Mouse (Mus musculus) hindbrain, embryonic 15.5 days (tissue): ENCODE results near the gene Myh7. TPM values are rescaled to one million over a fixed set of nuclear protein-coding genes. Genes with fewer than 3 reads are reported as not detected.

Source experiments
- ATAC-seq: fragments of 200-750 bp; cut with Nextera tagmentation; 2 replicates; pipeline ENCODE4 v1.8.0; 2017; ENCODE audit warnings: low read depth, moderate number of reproducible peaks, moderate TSS enrichment; ENCODE audit not compliant: low FRiP score
- H3K27ac ChIP-seq: fragments of 300-500 bp; sonication (generic); replicated peaks from 2 replicates; pipeline ENCODE4 v1.5.1; 2015; ENCODE audit warnings: mild to moderate bottlenecking, inconsistent platforms
- H3K27me3 ChIP-seq: fragments of 300-500 bp; sonication (generic); 2 replicates; pipeline ENCODE4 v1.6.1; 2015; ENCODE audit warnings: control low read depth, inconsistent platforms
- H3K36me3 ChIP-seq: fragments of 300-500 bp; sonication (generic); 2 replicates; pipeline ENCODE4 v1.6.1; 2015; ENCODE audit warnings: control low read depth, inconsistent platforms
- H3K4me1 ChIP-seq: fragments of 300-500 bp; sonication (generic); replicated peaks from 2 replicates; pipeline ENCODE4 v1.6.1; 2015; ENCODE audit warnings: control low read depth, inconsistent platforms
- H3K4me2 ChIP-seq: fragments of 300-500 bp; sonication (generic); 2 replicates; pipeline ENCODE4 v1.6.1; 2015; ENCODE audit warnings: moderate library complexity, mild to moderate bottlenecking, inconsistent platforms
- H3K4me3 ChIP-seq: fragments of 300-500 bp; sonication (generic); 2 replicates; pipeline ENCODE4 v1.5.1; 2015; ENCODE audit warnings: mild to moderate bottlenecking, inconsistent platforms
- H3K9ac ChIP-seq: fragments of 300-500 bp; sonication (generic); 2 replicates; pipeline ENCODE4 v1.6.1; 2015; ENCODE audit warnings: inconsistent platforms
- H3K9me3 ChIP-seq: fragments of 300-500 bp; sonication (generic); 2 replicates; pipeline ENCODE4 v1.6.1; 2016; ENCODE audit warnings: control low read depth, inconsistent platforms
- WGBS: fragments of 180-500 bp; shearing (Covaris S2); methylation state at CpG from one replicate; pipeline ENCODE4 v1.1.7; 2015; 5-methylcytosine and 5-hydroxymethylcytosine counted together
- polyA plus RNA-seq: library from polyadenylated mRNA; unstranded; fragments of >200 nt; fragmentation: Nextera tagmentation; extraction: Ambion mirVana; gene quantifications from 2 replicates; pipeline ENCODE4 v1.2.1, GENCODE M21; 2015

Gene Myh7
- polyA plus RNA-seq, 1 experiment from 2014 or later: 9.0 TPM

DNA sequence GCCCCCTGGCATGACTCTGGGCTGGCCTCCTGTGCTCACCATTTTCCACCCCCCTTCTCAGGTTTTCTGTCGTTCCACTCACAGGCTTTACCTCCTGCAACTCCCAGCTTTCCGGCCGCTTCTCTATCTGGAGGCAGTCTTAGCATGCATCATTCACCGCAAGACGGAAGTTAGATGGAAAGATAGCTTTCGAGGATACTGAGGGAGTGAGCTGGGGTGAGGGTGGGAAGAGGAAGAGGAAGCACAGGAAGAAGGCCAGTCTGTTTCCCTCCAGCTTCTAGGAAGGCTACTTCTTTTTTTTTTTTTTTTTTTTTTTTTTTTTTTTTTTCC, 57.6 kb downstream of the Myh7 start:
- no peak for ATAC-seq
- no peak overlapping the region for H3K4me3 ChIP-seq
- H3K27ac ChIP-seq: peak overlapping the region; percentile 73
- H3K27me3 ChIP-seq: no peaks in the 10 kb centered on the region
- H3K4me2 ChIP-seq: peak overlapping the region; percentile 37
- 0 out of 2 replicates have a peak overlapping the region, but pooled peaks have one; percentile 10 for H3K9ac ChIP-seq
- peaks cover 28% of the 10 kb centered on the region for H3K4me1 ChIP-seq
- H3K9me3 ChIP-seq: no peaks in the 10 kb centered on the region
- no peaks in the 10 kb centered on the region for H3K36me3 ChIP-seq
- WGBS: 53% methylated on average over 6 of the region's 6 CpGs

GRCm38 (mm10) chr14:54935904-54936830, 58.3 kb downstream of the Myh7 start, which contains the start of gene Cmtm5:
Gene Cmtm5 (plus strand): TSS chr14:54936261.
- peak within 1 kb of the TSS; percentile 73 for H3K27ac ChIP-seq
- H3K4me1 ChIP-seq: peaks cover 28% of the 10 kb centered on the region
- H3K9me3 ChIP-seq: no peaks in the 10 kb centered on the region
- ATAC-seq: peak; percentile 67
- H3K4me2 ChIP-seq: peak within 1 kb of the TSS; percentile 37
- H3K4me3 ChIP-seq: no peak within 1 kb of the TSS
- no peaks in the 10 kb centered on the region for H3K36me3 ChIP-seq
- no peaks in the 10 kb centered on the region for H3K27me3 ChIP-seq
- H3K9ac ChIP-seq: 0 out of 2 replicates have a peak within 1 kb of the TSS, but pooled peaks have one; percentile 10
- 24% methylated on average over 8 of the region's 8 CpGs for WGBS

DNA sequence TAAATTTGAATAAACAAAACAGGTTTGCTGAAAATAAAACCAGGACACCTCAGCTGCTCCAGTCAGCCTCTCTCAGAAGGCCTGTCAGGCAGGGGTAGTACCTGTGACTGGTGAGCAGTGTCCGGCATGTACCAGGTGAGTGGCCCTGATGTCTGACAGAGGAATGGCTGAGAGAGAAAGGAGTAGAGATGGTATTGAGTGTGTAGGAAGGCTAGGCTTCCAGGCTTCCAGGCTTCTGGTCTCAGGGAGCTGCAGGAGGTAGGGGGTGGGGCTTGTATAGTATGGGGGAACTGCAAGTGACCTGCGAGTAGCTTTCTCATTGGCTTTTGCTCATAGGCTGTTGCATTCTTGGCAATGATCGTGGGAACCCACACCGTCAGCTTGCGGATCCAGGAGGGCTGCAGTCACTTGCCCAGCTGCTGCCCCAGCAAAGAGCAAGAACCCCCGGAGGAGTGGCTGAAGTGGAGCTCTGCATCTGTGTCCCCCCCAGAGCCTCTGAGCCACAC, 61.7 kb downstream of the Myh7 start, which contains the start of gene Il25:
Il25 (plus strand) TSS at position 51 of the 506 bp plus-strand sequence.
- Histone ChIP-seq H3K36me3 (no peaks in the 10 kb centered on the region), H3K9ac (no peak within 1 kb of the TSS), H3K4me2 (peak within 1 kb of the TSS; percentile 3; the same call in 1 of the 2 replicates), H3K4me3 (no peak within 1 kb of the TSS), H3K4me1 (peaks cover 31% of the 10 kb centered on the region), H3K27ac (no peak within 1 kb of the TSS), H3K9me3 (no peaks in the 10 kb centered on the region), H3K27me3 (no peaks in the 10 kb centered on the region)
- WGBS: 19% methylated on average over 6 of the region's 6 CpGs
- ATAC-seq: peak; percentile 15; the same call in 1 of the 2 replicates

GRCm38 (mm10) chr14:54930431-54930830, 64.0 kb downstream of the Myh7 start:
- Histone ChIP-seq H3K36me3 (no peaks in the 10 kb centered on the region), H3K9ac (no peak overlapping the region), H3K9me3 (no peaks in the 10 kb centered on the region), H3K27ac (no peak overlapping the region), H3K4me2 (no peak overlapping the region), H3K4me1 (peaks cover 39% of the 10 kb centered on the region), H3K27me3 (no peaks in the 10 kb centered on the region), H3K4me3 (no peak overlapping the region)
- no peak for ATAC-seq
- WGBS: 27% methylated on average over 2 of the region's 2 CpGs

- no peaks in the 10 kb centered on the region for H3K36me3 ChIP-seq
- peaks cover 39% of the 10 kb centered on the region for H3K4me1 ChIP-seq
- H3K9ac ChIP-seq: no peak overlapping the region
- no peak overlapping the region for H3K27ac ChIP-seq
- H3K9me3 ChIP-seq: no peaks in the 10 kb centered on the region
- no peak overlapping the region for H3K4me2 ChIP-seq
- H3K4me3 ChIP-seq: no peak overlapping the region
- H3K27me3 ChIP-seq: no peaks in the 10 kb centered on the region
- WGBS: 70% methylated on average over 5 of the region's 5 CpGs
- no peak for ATAC-seq
These were observed 64.6 kb downstream of the Myh7 start for GRCm38 (mm10) chr14:54929801-54930200.

- Histone ChIP-seq H3K4me1 (peaks cover 43% of the 10 kb centered on the region), H3K9me3 (no peaks in the 10 kb centered on the region), H3K9ac (no peak overlapping the region), H3K4me2 (peak overlapping the region; percentile 96), H3K4me3 (peak overlapping the region; percentile 58; the same call in 1 of the 2 replicates), H3K36me3 (no peaks in the 10 kb centered on the region), H3K27me3 (no peaks in the 10 kb centered on the region), H3K27ac (peak overlapping the region; percentile 89)
- no peak for ATAC-seq
- WGBS: 23% methylated on average over 7 of the region's 7 CpGs
These were observed 67.1 kb downstream of the Myh7 start for GRCm38 (mm10) chr14:54927296-54927695.

- Histone ChIP-seq H3K9ac (peak overlapping the region; percentile 74), H3K36me3 (no peaks in the 10 kb centered on the region), H3K4me2 (peak overlapping the region; percentile 96), H3K4me3 (peak overlapping the region; percentile 58), H3K27me3 (no peaks in the 10 kb centered on the region), H3K4me1 (peaks cover 43% of the 10 kb centered on the region), H3K27ac (peak overlapping the region; percentile 89), H3K9me3 (no peaks in the 10 kb centered on the region)
- under 1% methylated on average over 52 of the region's 58 CpGs for WGBS
- ATAC-seq: peak; percentile 61
These were observed 67.8 kb downstream of the Myh7 start for GRCm38 (mm10) chr14:54926401-54927158.

GRCm38 (mm10) chr14:54925349-54926342, 68.8 kb downstream of the Myh7 start, which contains the start of gene Efs:
Gene Efs (minus strand): TSS chr14:54926126.
- peak; percentile 73 for ATAC-seq
- Histone ChIP-seq H3K27ac (peak within 1 kb of the TSS; percentile 89), H3K9me3 (no peaks in the 10 kb centered on the region), H3K36me3 (peaks cover 5% of the 10 kb centered on the region), H3K4me3 (peak within 1 kb of the TSS; percentile 58), H3K9ac (peak within 1 kb of the TSS; percentile 74), H3K4me1 (peaks cover 41% of the 10 kb centered on the region), H3K4me2 (peak within 1 kb of the TSS; percentile 96), H3K27me3 (no peaks in the 10 kb centered on the region)
- 2% methylated on average over 53 of the region's 57 CpGs for WGBS

DNA sequence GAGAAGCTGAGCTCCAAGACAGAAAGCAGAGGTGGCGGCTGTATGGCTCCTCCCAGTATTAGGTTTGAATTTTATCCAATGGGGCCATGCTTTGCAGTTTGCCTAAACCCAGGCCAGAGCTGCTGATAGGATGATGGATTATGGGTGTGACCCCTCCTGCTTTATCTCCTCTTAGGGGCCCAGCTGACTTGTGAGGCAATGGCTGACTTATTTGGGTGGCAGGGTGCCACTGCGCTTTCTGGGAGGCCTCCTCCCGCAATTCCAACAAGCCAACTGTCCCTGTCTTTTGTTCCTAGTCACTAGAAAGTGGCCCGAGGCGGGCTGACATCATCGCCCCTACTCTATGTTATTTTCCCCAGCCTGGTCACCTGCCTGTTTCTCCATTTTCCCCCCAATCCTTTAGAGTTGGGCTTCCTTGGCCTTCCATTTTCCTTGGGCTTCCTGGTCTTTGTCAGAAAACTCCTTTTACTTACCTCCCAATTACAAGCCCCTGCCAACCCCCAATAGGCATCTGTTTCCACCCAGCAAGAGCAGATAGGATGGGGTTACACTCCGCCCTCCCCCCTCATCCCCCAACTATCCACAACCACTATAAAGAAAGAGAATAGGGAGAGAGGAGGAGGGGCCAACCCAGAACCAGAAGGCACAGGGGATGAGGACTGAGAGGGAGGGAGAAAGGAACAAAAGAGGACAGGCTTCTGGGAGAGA, 69.6 kb downstream of the Myh7 start:
- WGBS: 18% methylated on average over 7 of the region's 7 CpGs
- H3K4me3 ChIP-seq: peak overlapping the region; percentile 58
- no peaks in the 10 kb centered on the region for H3K27me3 ChIP-seq
- H3K36me3 ChIP-seq: peaks cover 9% of the 10 kb centered on the region
- peaks cover 37% of the 10 kb centered on the region for H3K4me1 ChIP-seq
- peak; percentile 27; the same call in 1 of the 2 replicates for ATAC-seq
- no peaks in the 10 kb centered on the region for H3K9me3 ChIP-seq
- H3K27ac ChIP-seq: peak overlapping the region; percentile 89
- peak overlapping the region; percentile 96 for H3K4me2 ChIP-seq
- 0 out of 2 replicates have a peak overlapping the region, but pooled peaks have one; percentile 74 for H3K9ac ChIP-seq
